Mouse (Mus musculus) lung, postnatal 36 days (tissue): ENCODE measurements around the gene Ctbs.
"Not testable (repeated sequence)": the region's sequence is repeated elsewhere in the genome, so short reads cannot be mapped to it uniquely, and the experiment has no call there.

ENCODE experiments used
- DNase-seq: peaks from one replicate; pipeline ENCODE4 v3.0.0; 2022; ENCODE audit warnings: mixed read lengths

Gene Ctbs

GRCm38 (mm10) chr3:146449745-146450250 is at the start of gene Ctbs:
Ctbs (plus strand) TSS chr3:146449795.
- no peak for DNase-seq

GRCm38 (mm10) chr3:146403770-146404169 is 45.8 kb upstream of the Ctbs start:
- peak; percentile 23 for DNase-seq

DNA sequence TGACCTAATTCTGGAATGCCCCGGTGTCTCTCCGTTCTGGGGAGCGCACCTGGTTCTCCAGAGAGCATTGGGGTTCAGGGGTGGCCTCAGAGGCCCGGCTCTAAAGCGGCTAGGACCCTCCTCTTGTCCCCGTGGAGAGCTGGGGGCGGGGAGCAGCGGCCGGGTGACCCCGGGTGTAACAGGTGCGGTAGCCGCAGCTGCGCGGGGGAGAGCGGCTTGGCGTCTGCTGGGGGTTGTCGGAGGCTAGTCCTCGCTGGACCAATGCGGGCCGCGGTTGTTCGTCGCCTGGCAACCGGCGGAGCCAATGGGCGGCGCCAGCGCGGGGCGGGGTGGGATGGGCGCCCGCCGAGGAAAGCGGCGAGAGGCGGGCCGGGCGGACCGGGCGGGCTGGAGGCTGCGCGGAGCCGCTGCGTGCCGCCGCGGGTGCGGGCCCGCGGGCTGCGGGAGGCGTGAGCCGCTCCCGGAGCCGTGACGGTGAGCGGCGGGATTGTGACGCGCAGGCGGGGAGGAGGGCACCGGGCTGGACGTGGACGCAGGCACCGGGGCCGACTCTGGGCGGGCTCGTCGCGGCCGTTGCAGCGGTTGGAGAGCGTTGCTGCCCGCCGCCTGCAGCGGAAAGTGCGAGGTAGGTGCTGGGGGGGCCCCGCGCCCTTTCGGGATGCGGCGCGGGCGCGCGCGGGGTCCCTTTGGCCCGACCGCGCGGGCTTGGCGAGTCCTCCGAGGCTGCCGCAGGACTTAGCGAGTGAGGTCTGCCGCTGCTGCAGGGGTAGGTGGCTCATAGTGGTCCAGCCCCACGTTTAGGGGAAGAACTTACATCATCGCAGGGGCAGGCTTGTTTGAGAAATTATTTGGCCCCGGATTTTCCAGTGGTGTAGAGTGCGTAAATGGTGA is 45.0 kb upstream of the Ctbs start, which contains the start of gene Ssx2ip:
Gene Ssx2ip (plus strand): TSS at position 332 of the 891 bp plus-strand sequence.
- DNase-seq: peak; percentile 95

GRCm38 (mm10) chr3:146405213-146406006 is 44.2 kb upstream of the Ctbs start:
- DNase-seq: no peak

DNA sequence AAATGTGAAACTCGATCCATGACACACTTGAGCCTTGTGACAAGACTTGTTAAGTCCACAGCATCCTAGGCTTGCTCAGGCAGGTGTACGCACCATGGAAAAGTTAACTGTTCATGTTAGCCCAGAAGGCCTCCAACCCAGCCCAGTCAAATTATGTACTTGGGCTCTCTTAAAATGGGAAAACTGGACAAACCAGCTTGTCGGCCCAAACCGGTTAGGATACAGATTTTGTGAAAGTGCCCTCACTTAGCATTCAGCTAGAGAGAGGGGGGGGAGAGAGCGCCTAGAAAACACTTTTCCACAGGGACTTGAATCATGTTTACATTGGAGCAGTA is 43.6 kb upstream of the Ctbs start:
- peak; percentile 82 for DNase-seq

GRCm38 (mm10) chr3:146407086-146407721 is 42.4 kb upstream of the Ctbs start:
- no peak for DNase-seq

GRCm38 (mm10) chr3:146410114-146410513 is 39.5 kb upstream of the Ctbs start:
- DNase-seq: peak; percentile 16

DNA sequence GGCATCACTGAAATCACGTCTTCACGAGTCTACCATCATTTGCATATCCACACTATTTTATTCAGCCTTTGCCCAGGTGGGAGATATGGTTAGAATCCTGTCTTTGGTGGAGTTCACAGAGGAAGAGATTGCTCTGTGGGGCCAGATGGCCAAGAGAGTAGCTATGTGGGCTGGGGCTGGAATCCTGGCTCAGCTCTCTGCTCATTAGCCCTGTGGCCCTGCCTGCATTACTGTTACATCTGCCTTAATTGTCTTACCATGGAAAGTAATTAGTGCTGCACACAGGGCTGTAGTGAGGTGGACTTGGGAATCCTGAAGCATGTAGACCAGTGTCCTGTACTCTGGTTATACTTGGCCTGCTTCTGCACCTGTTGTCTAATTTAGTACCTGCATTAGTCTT is 37.6 kb upstream of the Ctbs start:
- DNase-seq: no peak

DNA sequence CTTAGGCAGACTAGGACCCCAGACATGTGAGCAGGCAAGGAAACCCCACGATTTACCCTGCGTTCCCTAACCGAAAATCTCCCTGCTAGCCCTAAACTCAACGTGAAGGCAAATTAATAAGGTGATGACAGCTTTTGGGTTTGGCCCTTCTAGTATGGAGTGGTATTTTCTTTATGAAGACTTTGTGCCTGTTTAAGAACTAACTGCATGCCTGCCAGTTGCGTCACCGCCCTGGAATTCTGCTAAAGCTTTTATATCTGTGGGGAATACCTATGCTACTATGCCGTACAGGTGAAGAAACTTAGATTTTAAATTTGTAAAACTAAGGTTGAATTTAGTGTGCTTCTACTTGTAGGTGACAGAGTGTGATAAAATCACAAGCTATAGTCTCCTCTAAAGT is 37.1 kb upstream of the Ctbs start:
- no peak for DNase-seq

GRCm38 (mm10) chr3:146413016-146413415 is 36.6 kb upstream of the Ctbs start:
- DNase-seq: no peak

DNA sequence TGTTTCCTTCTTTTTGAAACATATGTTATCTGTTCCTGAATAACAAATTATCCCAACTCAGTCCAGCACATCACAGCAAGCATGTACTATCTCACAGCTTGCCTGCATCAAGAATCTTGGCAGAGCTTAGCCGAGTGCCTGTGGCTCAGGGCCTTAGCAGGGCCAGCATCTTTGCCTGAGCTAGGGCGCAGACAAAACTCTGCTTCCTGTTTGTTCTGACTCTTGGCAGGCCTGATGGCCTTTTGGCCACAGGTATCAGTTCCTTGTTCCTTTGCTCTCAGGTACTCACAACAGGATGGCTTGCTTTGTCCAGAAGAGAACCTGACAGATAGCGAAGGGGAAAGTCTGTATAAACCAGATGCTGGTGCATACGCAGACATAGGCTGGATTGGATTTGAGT is 35.6 kb upstream of the Ctbs start:
- no peak for DNase-seq

DNA sequence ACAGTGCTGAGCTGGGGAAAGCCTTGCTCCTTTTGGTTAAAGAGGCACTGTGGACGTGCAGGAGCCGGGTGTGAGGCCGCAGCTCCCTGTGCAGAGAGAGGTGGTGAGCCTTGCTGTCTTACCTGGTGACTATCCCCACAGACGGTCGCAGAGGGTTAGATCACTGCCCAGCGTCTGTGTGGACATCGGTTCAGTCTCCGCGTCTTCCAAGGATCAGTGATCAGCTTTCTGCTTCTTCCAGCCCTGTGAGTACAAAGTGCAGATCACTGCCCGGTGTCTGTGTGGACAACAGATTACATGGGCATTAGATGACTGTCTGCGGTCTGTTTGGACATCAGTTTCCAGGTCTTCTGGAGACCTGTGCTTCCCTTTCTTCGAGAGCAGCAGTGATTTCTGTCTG is 35.0 kb upstream of the Ctbs start:
- no peak for DNase-seq

GRCm38 (mm10) chr3:146417873-146418272 is 31.7 kb upstream of the Ctbs start:
- DNase-seq: no peak

GRCm38 (mm10) chr3:146418901-146419300 is 30.7 kb upstream of the Ctbs start:
- DNase-seq: no peak

DNA sequence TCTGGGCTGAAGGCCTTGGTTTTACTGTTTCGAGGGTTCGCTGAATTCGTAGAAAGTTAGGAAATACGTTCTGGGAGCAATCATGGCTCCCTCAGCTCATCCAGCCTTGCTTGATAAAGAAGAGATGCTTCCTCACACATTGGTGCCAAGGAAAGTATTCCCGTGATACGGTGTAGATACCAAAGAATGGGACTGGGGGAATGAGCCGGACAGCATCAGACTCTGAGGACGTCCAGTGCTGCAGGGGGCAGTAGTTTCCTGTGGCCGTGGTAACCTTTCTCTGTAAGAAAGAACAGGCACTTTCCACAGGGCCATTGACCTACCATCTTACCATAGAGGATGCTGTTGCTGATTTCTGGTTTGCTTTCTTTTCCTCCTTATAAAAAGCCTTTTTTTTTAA is 30.1 kb upstream of the Ctbs start:
- no peak for DNase-seq

GRCm38 (mm10) chr3:146419992-146420537 is 29.5 kb upstream of the Ctbs start:
- no peak for DNase-seq

- DNase-seq: no peak
Observed at GRCm38 (mm10) chr3:146421787-146422186, 27.8 kb upstream of the Ctbs start.

DNA sequence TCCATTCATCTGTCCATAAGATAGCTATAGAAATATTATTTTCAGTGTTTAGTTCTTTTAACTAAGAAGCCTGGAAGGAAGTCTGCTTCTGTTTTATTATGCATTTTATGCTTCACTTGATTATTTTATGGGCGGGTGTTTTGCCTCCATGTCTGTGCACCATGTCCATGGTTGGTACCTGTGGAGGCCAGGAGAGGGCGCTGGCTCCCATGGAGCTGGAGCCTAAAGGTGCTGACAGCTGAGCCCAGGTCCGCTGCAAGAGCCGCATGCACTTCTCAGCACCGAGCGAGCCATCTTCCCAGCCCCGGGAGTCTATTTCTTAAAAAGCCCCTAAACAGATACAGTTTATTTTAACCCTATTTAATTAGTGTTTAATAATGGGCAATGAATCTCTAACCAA is 25.9 kb upstream of the Ctbs start:
- no peak for DNase-seq

GRCm38 (mm10) chr3:146424306-146424900 is 25.2 kb upstream of the Ctbs start:
- DNase-seq: no peak

- DNase-seq: no peak
Observed at GRCm38 (mm10) chr3:146425902-146426301, 23.7 kb upstream of the Ctbs start.

- DNase-seq: no peak
Observed at GRCm38 (mm10) chr3:146426489-146426888, 23.1 kb upstream of the Ctbs start.

GRCm38 (mm10) chr3:146433063-146433462 is 16.5 kb upstream of the Ctbs start:
- not testable (repeated sequence) for DNase-seq
